Comparison of ENCODE assay signal across 22 mouse cellular contexts in the genomic region with DNA sequence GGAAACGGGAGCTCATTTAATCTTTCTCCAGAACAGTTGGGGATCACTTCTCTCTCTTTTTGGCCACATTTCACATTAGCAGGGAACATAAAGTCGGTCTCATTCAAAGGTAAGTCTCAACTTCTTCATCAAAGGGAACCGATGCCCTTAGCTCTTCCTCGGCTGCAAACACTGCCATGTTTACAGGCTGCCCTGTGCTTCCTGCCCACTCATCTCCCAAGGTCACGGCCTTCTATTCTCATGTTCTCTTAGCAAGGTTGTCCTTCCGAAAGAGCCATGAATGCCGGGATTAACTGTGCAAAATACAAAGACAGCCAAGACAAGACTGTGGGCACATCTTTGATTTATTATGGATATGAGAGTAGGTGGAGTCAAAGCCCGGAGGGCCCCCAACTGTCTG.
"Had no signal": no experiment of that assay in that cellular context is flagged by ENCODE, and none has a peak within 500 bp of the region (broad histone marks: within the 10 kb centered on the region; RNA-seq: fewer than 3 reads in every experiment).

No protein-coding gene starts in this region.

- H3K27me3 ChIP-seq: limb, embryonic 12.5 days; limb, embryonic 15.5 days; lung, embryonic 15.5 days; midbrain, embryonic 15.5 days; neural tube, embryonic 12.5 days; neural tube, embryonic 15.5 days; stomach, embryonic 15.5 days had no signal

- H3K4me1 ChIP-seq: limb, embryonic 12.5 days; limb, embryonic 15.5 days; lung, embryonic 15.5 days; midbrain, embryonic 15.5 days; neural tube, embryonic 12.5 days; neural tube, embryonic 15.5 days; stomach, embryonic 15.5 days had no signal

- DNase-seq: kidney, adult 18-20 months; kidney, adult 9 months; kidney, postnatal 14 days; kidney, postnatal 4 days; left cerebral cortex, postnatal 4 days; liver, postnatal 0 days; lung, postnatal 10 days; lung, postnatal 36 days; retina, postnatal 1 day; right cerebral cortex, postnatal 25 days; spleen, adult 18-20 months; thymus, adult 18-20 months; thymus, postnatal 14 days; thymus, postnatal 4 days had no signal

- H3K27ac ChIP-seq: limb, embryonic 12.5 days; limb, embryonic 15.5 days; liver, embryonic 14.5 days; lung, embryonic 15.5 days; midbrain, embryonic 15.5 days; neural tube, embryonic 12.5 days; neural tube, embryonic 15.5 days; stomach, embryonic 15.5 days had no signal

- H3K4me3 ChIP-seq: limb, embryonic 12.5 days; limb, embryonic 15.5 days; lung, embryonic 15.5 days; midbrain, embryonic 15.5 days; neural tube, embryonic 12.5 days; neural tube, embryonic 15.5 days; stomach, embryonic 15.5 days had no signal
